Mouse (Mus musculus): ENCODE measurements around the gene Zfp358. TPM values are rescaled to one million over a fixed set of nuclear protein-coding genes. Genes with fewer than 3 reads are reported as not detected.

The Zfp358 gene
- total RNA-seq (2014; rRNA removed) (64.6 and 85.3 TPM in 2 replicates), polyA plus RNA-seq (2015; fragmentation: Nextera tagmentation; extraction: Ambion mirVana) (64.7 and 67.9 TPM in 2 replicates)

DNA sequence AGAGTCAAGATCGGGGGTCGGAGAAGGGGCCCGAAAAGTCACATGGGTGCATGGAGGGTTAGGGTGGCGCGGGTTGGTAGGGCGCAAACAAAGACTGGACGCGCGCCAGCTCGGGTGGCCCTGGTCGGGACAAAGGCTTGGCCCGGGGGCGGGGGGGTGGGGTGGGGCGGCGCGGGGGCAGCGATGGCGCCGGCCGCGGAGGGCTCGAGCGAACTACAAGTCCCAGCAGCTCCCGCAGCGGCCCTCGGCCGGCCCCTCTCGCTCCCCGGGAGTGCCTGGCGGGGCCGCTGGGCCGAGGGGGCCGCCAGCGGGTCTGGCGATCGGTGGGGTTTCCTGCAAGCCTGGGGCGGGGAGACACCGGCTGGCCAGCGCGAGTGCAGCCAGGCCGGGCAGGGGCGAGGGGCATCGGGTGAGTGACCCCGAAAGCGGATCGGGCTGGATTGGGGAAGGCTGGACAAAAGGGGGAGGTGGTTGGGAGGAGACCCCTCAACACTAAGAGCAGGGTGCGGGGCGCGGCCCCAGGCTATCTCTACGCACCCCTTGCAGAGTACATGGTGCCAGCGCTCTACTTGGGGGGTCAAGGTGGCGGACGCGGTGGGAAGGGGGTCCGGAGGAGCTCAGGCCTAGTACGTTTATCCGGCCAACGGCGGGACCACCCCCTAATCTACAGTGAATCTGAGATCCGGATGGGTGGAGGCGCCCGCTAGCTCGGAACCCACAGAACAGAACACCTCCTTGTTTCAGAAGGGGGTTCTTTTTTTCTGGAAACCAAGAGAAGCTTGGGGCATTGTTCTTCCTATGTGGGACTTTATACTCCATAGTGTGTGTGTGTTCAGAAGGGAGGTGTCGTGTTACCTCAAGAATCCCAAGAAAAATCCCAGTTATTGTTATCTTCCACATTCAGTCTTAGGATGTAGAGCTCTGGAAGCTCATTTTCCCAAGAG lies at the start of gene Zfp358:
TSS of gene Zfp358 (plus strand) at position 238 of the 944 bp plus-strand sequence.
- 2% methylated on average over 61 of the region's 64 CpGs for WGBS
- TF ChIP-seq CTCF (IDR thresholded peaks at IDR 0.05; ENCODE audit: low read depth) = no peak

DNA sequence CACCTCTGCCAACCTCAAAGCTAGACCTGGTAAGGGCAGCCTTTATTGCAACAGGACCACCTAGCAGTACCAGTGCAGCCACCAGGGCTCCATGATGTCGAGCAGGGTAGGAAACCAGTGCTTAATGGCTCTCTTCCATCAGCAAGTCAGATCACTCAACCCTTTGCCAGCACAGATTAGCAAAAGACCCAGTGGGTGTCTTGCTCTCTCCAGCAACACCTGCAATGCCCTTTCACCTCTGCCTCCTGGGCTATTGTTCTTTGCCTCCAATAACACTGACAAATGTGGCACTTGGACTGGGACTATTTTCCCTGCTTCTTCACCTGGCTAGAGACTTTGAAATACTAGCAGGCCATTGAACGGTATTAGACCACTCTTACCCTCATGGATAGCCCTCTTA lies 43.7 kb upstream of the Zfp358 start:
- ATAC-seq (no peak), DNase-seq (no peak)
- Histone ChIP-seq H3K27ac (ENCODE audit: low read depth, low read length) (no peak overlapping the region), H3K9ac (no peak overlapping the region), H3K4me2 (ENCODE audit: low read depth) (no peak overlapping the region), H3K36me3 (ENCODE audit: insufficient read depth) (peaks cover 81% of the 10 kb centered on the region), H3K4me3 (ENCODE audit: low read depth, low read length) (no peak overlapping the region), H3K9me3 (ENCODE audit: low read length) (no peaks in the 10 kb centered on the region), H3K27me3 (ENCODE audit: insufficient read depth, low read length) (no peaks in the 10 kb centered on the region), H3K4me1 (ENCODE audit: insufficient read depth) (no peaks in the 10 kb centered on the region)
- no peak for TF ChIP-seq CTCF (IDR thresholded peaks at IDR 0.05; ENCODE audit: low read depth)
- 87% methylated on average over 2 of the region's 2 CpGs for WGBS

More for the DNA sequence above, at the start of gene Zfp358:
- Histone ChIP-seq H3K27me3 (ENCODE audit: insufficient read depth, low read length) (no peaks in the 10 kb centered on the region), H3K4me3 (ENCODE audit: low read depth, low read length) (peak within 1 kb of the TSS; percentile 93), H3K36me3 (ENCODE audit: insufficient read depth) (peaks cover 23% of the 10 kb centered on the region), H3K27ac (ENCODE audit: low read depth, low read length) (peak within 1 kb of the TSS; percentile 98), H3K4me1 (ENCODE audit: insufficient read depth) (0 out of 2 replicates have a peak, but pooled peaks cover 4% of the 10 kb centered on the region), H3K9ac (peak within 1 kb of the TSS; percentile 98), H3K4me2 (ENCODE audit: low read depth) (peak within 1 kb of the TSS; percentile 55), H3K9me3 (ENCODE audit: low read length) (no peaks in the 10 kb centered on the region)
- DNase-seq = peak; percentile 87
- peak; percentile 94 for ATAC-seq

DNA sequence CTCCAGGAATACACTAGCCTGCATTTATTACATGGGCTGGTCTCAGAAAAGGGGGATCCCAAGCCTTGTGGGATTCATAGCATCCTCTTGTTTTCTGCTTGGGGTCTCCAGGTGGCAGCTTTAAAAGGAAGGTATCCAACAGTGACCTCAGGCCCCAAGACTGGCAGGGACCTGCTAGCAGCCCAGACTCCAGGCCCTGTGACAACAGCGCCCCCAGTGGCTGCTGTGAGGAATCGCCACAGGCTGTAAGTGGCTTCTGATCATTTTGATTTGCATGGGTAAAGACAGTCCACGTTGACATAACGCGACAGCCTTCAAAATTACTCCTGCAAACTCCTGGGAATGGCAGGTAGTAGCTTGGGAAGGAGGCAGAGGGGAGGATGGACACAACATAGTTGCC lies 42.3 kb upstream of the Zfp358 start:
- peak; percentile 67 for DNase-seq
- Histone ChIP-seq H3K4me2 (ENCODE audit: low read depth) (no peak overlapping the region), H3K27ac (ENCODE audit: low read depth, low read length) (no peak overlapping the region), H3K36me3 (ENCODE audit: insufficient read depth) (peaks cover 91% of the 10 kb centered on the region), H3K9ac (no peak overlapping the region), H3K27me3 (ENCODE audit: insufficient read depth, low read length) (no peaks in the 10 kb centered on the region), H3K4me3 (ENCODE audit: low read depth, low read length) (no peak overlapping the region), H3K9me3 (ENCODE audit: low read length) (no peaks in the 10 kb centered on the region), H3K4me1 (ENCODE audit: insufficient read depth) (no peaks in the 10 kb centered on the region)
- TF ChIP-seq CTCF (IDR thresholded peaks at IDR 0.05; ENCODE audit: low read depth) = peak; percentile 89
- 35% methylated on average over 5 of the region's 5 CpGs for WGBS
- peak; percentile 76 for ATAC-seq

DNA sequence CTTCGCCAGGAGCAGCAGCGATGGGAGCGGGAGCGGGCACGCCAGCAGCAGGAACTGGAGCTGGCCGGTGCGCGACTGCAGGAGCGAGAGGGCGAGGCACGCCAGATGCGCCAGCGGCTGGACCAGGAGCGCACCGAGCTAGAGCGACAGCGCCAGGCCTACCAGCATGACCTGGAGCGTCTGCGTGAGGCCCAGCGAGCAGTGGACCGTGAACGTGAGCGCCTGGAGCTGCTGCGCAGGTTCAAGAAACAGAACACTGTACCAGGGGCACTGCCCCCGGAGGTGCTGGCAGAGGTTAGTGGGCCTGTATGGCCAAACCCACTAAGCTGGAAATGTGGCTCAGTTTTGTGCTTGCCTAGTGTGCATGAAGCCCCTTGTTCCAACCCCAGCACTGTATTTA lies 40.9 kb upstream of the Zfp358 start:
- TF ChIP-seq CTCF (IDR thresholded peaks at IDR 0.05; ENCODE audit: low read depth) = no peak
- H3K36me3 ChIP-seq (ENCODE audit: insufficient read depth) = peaks cover 91% of the 10 kb centered on the region
- no peak overlapping the region for H3K9ac ChIP-seq
- H3K4me3 ChIP-seq (ENCODE audit: low read depth, low read length) = no peak overlapping the region
- H3K4me1 ChIP-seq (ENCODE audit: insufficient read depth) = no peaks in the 10 kb centered on the region
- H3K27ac ChIP-seq (ENCODE audit: low read depth, low read length) = no peak overlapping the region
- ATAC-seq = no peak
- DNase-seq = no peak
- H3K4me2 ChIP-seq (ENCODE audit: low read depth) = no peak overlapping the region
- WGBS = 98% methylated on average over 25 of the region's 25 CpGs
- no peaks in the 10 kb centered on the region for H3K9me3 ChIP-seq (ENCODE audit: low read length)
- no peaks in the 10 kb centered on the region for H3K27me3 ChIP-seq (ENCODE audit: insufficient read depth, low read length)

DNA sequence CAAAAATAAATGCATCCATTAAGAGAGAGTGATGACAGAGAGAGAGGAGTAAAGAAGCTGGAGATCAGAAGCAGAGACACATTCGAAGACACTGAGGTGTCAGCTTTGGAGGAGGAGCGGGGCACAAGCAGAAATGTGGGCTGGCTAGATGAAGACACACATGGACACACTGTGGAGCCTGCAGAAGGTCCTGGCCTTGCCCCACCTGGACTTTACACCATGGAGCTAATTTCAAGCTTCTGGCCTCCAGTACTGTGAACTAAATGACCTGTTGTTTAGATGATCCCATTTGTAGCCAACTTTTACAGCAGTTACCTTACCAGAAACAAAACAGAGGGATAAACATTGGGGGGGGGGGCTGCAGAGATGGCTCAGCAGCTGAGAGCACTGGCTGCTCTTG lies 29.7 kb upstream of the Zfp358 start:
- no peaks in the 10 kb centered on the region for H3K9me3 ChIP-seq (ENCODE audit: low read length)
- H3K27me3 ChIP-seq (ENCODE audit: insufficient read depth, low read length) = no peaks in the 10 kb centered on the region
- 92% methylated on average over 2 of the region's 2 CpGs for WGBS
- no peak for ATAC-seq
- H3K36me3 ChIP-seq (ENCODE audit: insufficient read depth) = 0 out of 2 replicates have a peak, but pooled peaks cover under 1% of the 10 kb centered on the region
- no peak overlapping the region for H3K4me3 ChIP-seq (ENCODE audit: low read depth, low read length)
- H3K9ac ChIP-seq = no peak overlapping the region
- TF ChIP-seq CTCF (IDR thresholded peaks at IDR 0.05; ENCODE audit: low read depth) = no peak
- H3K4me1 ChIP-seq (ENCODE audit: insufficient read depth) = no peaks in the 10 kb centered on the region
- no peak overlapping the region for H3K27ac ChIP-seq (ENCODE audit: low read depth, low read length)
- H3K4me2 ChIP-seq (ENCODE audit: low read depth) = no peak overlapping the region
- DNase-seq = no peak

DNA sequence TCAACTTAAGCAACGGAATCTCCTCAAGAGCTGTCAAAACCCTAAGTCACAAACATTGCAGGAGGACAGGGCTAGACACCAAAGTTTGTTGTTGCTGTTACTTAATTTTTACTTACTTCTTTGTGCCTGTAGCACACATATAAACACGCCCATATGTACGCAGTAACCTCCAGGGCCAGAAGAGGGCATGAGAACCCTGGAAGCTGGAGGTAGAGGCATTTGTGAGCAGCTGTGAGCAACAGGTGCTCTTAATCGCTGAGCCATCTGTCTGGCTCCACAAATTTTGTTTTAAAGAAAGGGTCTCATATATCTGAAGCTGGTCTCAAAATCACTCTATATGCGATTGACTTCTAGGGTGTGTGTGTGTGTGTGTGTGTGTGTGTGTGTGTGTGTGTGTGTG lies 28.6 kb upstream of the Zfp358 start:
- Histone ChIP-seq H3K9ac (no peak overlapping the region), H3K27me3 (ENCODE audit: insufficient read depth, low read length) (no peaks in the 10 kb centered on the region), H3K4me2 (ENCODE audit: low read depth) (no peak overlapping the region), H3K36me3 (ENCODE audit: insufficient read depth) (no peaks in the 10 kb centered on the region), H3K4me1 (ENCODE audit: insufficient read depth) (no peaks in the 10 kb centered on the region), H3K27ac (ENCODE audit: low read depth, low read length) (no peak overlapping the region), H3K4me3 (ENCODE audit: low read depth, low read length) (no peak overlapping the region), H3K9me3 (ENCODE audit: low read length) (no peaks in the 10 kb centered on the region)
- DNase-seq (peak; percentile 62), ATAC-seq (peak; percentile 27; the same call in 1 of the 2 replicates)
- WGBS = 57% methylated on average over 5 of the region's 5 CpGs
- peak; percentile 57 for TF ChIP-seq CTCF (IDR thresholded peaks at IDR 0.05; ENCODE audit: low read depth)
